Mouse (Mus musculus) cerebellum, postnatal 14 days (tissue): ENCODE results near the gene Jak2.

ENCODE experiments used
- DNase-seq, 2 experiments: peaks; one replicate each; pipeline ENCODE4 v3.0.0; 2021; ENCODE audit warnings: mixed read lengths in 2 of 2

The Jak2 gene

DNA sequence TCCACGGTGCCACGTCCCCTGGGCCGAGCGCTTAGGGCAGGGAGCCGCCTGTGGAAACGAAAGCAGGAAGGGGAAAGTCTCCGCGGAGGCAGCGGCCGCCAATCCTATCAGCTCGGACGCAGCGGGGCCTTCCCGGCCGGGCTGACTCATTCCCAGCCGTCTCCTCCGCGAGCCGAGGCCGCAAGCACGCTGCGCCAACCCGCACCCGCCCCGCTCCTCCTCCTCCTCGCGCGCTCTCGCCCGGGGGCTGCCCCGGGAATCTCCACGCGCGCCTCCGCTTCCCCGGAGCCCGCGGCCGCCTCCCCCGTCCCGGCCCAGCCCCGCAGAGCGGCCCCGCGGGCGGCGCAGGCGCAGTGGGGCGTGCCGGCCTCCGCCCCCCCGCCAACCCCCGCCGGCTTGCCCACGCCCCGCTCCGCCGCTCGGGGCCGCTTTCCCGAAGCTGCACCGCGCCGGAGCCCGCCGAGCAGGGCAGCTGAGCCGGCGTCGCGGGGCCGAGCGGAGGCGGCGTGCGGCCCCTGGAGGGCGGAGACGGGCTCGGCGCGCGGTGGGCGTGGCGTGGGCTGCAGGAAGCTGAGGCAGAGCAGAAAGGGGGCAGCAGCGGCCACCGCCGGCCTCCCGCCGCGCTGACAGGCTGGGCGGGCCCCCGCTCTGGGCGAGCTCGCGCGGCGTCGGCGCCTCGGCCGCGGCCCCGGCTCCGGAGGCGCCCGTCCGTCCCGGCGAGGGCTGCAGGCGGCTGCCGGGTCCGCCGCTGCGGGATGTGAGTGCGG, at the start of gene Jak2:
Gene Jak2 (plus strand): TSS at position 638 of the 767 bp plus-strand sequence.
- DNase-seq, result peak; percentile 86 to 89

DNA sequence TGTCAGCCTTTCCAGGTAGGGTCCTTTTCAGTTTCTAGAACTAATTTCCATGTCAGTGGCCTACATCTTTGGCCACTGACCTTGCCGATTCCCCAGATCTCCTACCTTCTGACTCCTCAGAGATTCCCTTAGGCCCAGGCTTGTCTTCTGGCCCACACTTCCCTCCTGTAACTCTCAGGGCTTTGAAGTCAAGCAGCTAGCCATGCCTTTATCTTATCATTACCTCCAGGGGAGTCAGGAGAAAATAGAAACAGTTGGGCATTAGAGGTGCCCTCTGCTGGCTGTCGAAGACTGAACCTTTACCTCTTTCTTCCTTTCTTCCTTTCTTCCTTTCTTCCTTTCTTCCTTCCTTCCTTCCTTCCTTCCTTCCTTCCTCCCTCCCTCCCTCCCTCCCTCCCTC, 48.3 kb upstream of the Jak2 start:
- peak in 1 of 2 experiments; percentile 2 for DNase-seq

DNA sequence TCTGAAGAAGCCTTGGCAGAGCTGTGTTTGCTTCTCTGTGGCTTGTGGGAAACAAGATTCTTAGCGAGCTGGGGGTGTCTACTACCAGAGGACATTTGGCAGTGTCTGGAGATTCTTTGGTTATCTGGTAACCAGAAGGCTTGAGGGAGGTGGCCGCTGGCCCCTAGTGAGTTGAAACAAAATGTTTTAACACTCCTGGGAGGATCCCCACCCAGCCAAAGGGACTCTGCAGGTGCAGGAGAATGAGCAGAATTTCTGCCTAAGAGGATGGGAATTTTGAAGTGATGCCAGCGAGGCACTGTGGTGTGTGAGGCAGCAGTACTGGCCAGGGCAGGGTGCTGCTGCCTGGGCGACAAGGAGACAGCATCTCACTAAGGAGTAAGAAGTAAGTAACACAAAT, 47.0 kb upstream of the Jak2 start:
- peak; percentile 4 to 15 for DNase-seq

DNA sequence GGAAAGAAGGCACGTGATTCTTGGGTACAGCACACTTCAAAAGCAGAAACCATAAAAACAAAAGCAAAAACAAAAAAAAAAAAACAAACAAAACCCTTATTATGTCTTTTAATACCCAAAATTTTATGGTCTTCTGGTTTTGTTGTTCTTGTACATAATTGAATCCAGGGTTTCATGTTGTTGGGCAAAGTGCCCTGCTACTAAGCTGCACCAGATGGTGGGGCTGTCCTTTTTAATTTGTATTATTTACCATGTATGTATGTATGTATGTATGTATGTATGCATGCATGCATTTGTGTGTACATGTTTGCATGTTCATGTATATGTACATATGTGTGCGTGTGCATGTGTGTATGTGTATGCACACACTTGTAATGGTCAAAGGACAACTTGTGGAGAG, 46.4 kb upstream of the Jak2 start:
- DNase-seq, result no peak

DNA sequence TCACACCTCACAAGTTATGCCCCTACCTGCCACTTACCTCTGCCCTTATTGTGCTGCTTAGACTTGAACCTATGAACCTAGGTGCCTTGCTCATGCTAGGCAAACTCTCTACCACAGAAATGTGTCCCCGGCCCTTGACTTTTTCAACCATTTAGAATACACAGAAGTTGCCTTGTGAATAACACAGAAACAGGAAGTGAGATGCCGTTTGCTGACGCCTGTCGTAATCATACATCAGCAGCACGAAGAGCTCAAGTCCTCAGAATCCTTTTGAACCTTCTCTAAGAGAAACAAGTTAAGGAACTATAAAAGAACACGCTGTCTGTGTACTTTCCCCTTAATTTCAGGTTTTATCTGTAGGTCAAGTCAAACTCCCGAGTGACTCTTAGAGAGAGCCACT, 41.7 kb upstream of the Jak2 start:
- DNase-seq, result no peak

DNA sequence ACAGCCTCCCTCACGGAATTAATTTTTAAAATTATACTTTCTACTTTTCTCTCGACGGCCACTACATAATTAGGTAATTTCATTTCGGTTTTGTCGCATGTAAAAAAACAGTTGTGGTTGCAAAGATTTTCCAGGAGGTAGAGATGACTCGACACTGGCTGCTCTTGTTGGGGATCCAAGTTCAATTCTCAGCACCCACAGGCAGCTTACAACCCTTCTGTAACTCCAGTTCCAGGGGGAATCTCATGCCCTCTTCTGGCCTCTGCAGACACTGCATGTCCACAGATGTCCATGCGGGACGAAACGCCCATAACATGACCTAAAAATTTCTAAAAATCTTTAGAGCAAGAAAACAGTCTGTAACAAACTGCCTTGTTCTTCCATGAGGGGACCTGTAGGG, 41.3 kb upstream of the Jak2 start:
- no peak for DNase-seq

DNA sequence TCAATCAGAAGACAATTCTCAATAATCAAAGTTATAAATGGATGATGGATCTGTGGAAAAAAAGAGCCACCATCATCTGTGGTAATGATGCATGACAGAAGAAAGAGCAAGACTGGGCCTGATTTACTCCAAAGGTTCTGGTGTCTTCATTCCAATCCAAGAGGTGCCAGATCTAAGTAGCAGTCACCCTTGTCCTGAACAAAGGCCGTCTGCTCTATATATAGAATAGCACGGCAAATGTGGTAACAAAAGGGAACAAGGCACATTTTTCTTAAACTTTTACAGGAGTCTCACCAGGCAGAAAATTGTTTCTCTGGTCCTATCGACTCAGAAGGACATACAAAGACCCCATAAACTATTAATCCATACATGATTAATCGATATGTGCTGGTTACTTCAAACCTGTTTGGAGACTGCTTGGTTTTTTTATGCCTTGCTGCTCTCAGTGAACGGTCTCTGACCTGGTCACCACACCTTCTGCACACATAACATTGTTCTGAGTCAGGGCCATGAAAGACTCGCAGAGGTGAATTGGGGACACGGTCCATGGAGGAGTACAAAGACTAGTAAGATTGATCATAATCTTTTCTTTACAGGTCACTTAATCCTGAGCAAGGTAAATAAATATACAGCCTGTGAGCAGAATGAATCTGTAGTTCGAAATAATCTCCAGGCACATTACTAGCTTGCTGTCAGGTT, 35.7 kb upstream of the Jak2 start:
- DNase-seq, result no peak

DNA sequence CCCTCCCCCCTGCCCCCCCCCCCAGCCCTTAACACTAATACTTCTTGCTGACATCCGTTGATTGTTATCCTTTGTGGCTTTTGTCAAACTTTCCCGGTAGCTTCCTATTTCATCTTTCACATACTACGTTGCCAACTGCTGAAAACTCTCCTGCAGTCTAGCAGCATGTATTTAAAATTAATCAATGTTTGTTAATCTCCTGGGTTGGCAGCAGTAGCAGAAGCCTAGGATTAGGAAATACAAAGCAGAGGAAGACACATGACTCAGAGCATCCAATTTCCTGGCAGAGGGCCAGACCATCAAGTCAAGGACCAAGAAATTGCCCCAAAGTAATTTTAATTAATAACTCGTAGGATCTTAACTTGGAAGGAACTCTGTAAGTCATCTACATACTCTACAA, 29.8 kb upstream of the Jak2 start:
- no peak for DNase-seq

DNA sequence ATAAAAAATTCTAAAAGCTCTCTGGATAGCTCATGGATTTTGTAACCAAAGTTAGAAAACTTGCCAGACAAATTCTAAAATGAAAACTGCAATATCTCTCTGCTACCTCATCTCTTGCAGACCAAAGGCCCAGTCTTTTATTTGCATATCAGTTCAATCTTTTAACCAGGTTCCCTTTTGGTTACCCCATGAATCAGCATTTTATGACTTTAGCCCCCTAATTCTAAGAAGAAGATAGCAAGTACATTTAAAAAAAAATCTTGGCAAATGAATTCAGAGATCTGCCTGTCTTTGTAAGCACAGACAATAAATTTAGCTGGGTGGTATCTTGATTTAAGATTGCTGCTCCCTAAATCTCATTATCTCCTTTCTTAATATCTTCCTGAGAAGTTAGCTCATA, 26.7 kb upstream of the Jak2 start:
- no peak for DNase-seq

DNA sequence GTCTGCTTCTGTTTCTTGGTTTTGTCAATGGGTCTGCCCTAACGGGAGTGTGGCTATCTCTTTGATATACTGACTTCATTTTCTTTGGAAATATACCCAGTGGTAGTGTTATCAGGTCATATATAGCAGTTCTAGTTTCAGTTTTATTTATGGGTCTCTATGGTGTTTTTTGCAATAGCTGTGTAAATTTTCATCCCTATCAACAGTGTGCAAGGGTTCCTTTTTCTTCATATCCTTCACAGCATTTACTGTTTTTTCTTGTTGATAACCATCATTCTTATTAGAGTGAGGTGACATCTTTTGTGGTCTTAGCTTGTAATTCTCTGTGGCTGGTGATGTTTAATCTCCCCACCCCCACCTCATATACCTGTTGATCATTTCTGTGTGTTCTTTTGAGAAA, 24.6 kb upstream of the Jak2 start:
- DNase-seq, result no peak

DNA sequence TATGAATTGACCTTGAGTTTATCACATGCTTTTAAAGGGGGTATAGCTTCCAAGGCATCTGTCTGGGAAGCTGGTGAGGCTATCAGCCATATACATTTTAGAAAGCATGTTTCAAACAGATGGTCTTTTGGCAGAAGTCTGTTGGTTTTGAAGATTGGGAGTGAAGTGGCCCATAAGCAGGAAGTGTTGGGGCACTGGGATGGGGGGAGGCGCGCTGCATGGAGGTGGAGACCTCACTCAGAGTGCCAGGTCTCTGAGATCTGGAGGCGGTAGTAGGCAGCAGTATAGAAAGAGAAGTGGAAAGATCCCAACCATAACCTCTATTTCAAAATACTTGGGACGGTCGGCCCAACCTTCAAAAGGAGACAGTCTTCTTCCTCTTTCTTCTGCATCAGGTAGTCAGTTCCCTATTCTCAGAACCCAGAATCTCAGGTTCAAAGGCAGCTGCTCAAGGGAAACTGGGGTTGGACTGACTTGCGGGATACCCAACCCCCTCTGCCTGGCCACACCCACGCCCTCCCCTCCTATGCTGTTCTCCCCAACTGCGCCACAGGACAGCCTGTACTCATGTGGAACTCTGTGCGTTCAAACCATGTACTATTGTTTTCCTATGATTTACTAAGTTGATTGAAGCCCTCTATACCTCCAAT, 23.6 kb upstream of the Jak2 start:
- no peak for DNase-seq

DNA sequence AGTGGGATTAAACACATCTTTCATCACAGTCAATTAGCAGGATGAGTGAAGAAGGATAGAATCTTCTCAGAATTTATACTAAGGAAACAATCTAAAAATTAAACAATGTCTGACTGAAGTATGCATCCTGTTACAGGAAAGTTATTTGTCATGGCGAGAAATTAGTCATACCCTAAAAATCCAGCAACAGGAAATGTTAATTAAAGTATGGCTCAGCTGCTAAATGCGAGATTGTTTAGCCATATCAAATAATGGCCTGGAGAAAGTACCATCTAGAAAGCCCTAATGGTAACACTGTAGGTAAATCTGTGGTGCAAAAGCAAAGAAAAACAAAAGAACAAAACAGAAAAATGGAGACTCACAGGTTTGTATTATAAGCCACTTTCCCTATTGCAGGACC, 22.6 kb upstream of the Jak2 start:
- DNase-seq, result no peak

DNA sequence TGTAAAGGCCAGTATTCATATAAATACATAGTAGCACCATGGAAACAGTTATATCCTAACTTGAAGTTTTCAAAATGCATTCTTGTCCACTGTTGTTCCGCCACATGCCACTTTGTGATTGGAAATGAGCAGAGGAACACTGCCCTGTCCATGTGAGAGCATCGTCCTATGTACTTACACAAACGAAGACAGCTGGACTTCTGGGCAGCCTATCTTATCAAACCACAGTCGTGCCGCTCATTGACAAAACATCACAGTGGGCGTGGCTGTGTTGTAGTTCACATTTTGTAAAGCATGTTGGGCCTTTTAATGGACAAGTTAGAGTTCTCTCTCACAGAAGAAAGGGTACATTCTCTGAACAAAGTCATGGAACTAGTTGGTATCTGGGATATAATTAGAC, 18.9 kb upstream of the Jak2 start:
- no peak for DNase-seq

DNA sequence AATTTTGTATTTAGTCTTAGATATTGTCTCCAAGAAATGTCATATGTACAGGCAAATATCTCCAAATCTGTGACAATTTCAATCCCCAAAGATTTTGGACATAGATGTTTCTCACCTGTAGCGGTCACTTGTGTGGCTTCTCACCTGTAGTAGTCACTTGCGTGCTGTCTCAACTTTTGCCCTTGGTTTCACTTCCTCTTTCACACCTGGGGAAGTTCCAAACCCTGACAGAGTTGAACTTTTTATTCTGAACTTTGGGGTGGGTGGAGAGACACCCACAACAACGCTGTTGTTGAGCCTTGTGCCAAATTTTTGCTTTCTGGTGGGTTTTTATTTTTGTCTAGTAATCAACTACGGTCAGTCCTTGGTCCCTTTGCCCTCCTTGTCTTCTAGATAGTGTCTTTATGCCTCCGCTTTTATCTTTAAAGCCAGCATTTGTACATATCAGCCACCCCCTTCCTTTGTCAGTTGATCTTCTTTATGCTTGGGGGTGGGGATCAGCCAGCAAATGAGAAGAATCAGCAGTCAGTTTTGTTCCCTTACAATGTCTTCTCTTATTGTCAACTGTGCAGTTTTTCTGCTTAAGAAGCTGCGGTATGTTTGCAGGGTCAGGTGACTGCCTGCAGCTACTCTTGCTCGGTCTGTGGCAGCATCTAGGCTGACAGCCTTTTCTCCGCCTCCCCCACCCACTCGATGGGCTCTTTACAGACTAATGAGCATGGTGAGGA, 14.8 kb upstream of the Jak2 start:
- no peak for DNase-seq

DNA sequence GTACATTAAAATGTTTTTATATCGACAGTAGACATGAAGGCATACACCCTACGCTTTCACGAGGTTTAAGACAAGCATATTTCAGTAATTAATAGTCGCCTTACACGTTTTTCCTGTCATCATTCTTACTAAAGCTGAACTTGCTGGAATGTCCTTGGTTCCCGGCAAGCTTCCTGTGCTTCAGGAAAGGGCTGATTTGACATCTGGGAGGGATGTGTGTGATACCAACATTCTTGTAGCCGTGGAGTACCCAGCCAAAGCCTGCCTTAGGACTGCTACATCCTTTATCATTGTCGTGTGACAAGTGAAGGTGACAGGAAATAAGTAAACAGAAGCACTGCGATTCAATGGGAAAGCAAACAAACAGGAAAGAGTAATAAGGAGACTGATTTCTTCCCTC, 13.5 kb upstream of the Jak2 start:
- DNase-seq, result no peak

DNA sequence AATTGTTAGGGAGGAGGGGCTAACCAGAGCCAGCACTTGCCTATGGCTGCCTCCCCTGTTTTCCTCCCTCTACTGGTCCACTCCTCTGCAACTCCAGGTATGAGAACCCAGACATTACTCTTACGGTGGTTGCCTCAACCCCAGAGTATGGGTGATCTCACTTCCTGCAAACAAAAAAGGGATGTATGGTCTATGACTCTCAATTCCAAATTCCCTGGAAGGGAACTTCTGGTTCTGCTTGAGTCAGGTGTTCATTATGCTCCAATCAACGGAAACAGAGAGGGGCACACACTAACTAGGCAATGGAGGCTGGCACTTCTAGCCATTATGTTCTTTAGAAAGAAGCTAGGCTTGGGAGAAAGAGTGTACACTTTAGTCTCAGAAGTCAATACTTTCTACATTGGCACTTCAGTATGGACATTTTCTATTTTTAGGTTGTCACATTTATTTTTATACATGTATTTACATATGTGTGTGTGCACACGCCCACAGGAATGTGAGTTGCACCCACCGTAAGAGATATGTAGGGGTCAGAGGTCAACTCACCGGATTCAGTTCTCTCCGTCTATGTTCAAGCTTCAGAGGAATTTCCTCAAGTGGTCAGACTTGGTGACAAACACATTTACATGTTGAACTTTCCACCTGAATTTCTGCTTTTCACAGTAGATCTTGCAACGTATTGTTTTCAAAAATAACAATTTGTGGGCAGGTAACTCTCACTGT, 12.0 kb upstream of the Jak2 start:
- no peak for DNase-seq

DNA sequence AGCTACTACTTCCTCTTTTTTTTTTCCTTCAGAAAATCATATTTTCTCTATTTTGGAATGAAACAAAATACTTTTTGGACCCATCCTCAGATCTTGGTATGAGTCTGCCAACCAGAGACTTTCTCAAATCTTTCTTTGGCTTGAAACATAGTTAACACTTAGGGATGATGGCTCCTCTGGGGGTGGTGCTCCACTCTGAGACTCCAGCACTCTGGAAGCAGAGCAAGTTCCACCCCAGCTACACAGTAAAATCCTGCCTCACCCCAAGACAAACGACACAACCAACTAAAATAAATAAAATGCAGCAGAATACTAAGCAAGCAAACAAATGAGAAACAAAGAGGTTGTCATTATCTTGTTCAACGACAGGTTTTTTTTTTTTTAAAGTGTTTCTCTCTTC, 11.0 kb upstream of the Jak2 start:
- DNase-seq, result no peak

DNA sequence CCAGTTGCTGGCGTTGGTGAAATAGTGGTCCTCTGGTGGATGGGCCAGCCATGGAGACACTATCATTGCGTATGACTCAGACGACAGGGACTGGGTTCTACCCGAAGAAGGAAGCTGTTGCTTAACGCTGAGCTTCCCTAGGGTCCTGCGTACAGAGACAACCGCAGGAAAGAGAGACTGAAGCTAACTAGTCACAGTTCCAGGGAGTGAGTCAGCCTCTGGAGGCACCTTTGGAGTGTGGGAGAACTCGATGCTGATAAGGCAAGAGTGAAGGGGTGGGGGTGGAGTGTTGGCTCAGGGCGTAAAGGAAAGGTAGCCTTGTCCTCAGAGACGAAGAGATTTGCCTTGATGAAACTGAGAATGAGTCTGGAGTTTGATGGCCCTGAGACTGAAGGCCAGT, 10.0 kb upstream of the Jak2 start:
- no peak for DNase-seq

DNA sequence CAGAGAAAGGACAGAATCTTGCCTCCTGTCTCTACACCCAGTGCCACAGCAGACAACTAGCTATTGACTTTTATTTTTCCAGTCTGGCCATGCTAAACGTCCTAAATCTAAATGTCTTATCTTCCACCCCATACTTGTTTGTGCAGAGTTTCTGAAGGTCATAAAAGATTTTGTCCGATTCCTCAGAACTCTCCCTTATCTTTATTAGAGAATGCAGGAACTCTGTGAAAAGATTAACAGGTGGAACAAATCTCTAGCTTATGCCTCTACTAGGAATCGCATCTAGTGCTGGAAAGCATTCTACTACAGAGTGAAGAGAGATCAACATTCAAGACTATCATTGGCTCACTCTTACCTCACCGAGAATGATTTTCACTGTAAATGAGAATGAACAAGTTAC, 1.7 kb upstream of the Jak2 start:
- no peak for DNase-seq

DNA sequence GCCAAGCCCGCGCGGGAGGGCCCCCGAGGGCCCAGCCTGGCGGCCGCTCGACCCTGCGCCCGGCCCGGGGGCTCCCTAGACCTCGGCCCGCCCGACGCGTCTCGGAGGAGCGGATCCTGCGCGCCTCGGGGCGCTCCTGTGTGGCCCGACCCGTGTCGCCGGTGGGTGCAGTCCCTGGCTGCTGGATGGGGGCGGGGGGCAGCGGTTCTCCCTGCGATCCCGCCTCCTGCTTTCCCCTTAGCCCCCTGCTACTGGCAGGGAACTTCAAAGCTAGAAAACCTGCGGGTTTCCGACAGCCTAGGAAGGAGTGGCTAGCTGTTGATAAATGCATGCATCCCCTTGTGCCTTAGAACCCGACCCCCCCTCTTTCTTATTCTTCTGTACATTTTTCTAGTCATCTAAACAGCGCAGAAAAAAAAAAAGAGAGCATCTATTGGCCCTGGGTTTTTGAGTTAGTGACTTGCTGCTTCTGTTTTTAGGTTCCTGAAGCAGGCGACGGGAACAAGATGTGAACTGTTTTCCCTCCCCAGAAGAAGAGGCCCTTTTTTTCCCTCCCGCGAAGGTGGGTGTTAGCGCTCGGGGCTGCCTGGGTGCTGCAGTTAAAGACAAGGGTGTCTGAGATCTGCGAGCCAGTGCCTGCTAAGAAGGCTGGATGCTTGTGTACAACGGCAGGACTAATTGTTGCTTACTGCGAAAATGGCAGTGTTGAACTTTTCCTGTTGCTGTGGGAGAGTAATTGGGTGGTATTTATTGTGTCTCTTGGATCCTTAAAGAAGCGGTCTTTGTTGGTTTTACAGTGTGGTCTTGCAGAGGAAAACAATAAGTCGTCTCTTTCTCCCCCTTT, 552 bp downstream of the Jak2 start:
- peak; percentile 24 to 45 for DNase-seq

DNA sequence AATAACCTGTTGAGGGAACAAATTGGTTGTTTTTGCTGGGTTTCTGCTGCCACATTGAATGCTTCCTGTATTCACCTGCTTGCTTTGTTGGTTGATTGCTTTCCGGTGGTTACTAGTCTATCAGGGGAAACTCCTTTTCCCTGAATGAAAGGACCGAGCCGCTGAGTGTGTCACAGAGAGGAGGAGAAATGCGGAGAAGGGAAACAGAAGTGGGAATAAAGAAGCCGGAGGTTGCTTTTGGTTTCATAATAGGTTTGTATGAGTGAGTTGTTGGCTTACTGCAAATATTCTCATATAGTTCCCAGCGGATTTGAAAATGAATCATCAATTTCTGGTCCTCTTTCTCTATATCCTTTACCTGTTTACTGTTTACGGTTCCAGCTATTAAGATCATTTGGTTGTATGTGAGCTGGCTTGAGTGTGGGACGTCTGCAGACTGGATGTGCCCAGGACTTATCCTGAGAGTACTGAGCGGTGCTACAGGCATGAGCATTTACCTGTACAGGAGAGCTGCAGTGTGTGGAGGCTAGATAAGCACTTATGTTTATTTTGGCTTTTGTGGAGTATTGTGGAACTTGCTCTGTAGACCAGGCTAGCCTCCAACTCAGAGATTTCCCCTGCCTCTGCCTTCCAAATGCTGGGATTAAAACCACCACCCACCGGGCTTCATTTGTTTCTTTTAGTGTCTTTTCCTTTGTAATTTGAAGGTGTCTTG, 1.4 kb downstream of the Jak2 start:
- no peak for DNase-seq
